Mouse (Mus musculus) forebrain, embryonic 13.5 days (tissue): ENCODE data around the gene Uck2. TPM values are rescaled to one million over a fixed set of nuclear protein-coding genes. Genes with fewer than 3 reads are reported as not detected.

Experiments
- ATAC-seq: fragments of 200-750 bp; cut with Nextera tagmentation; 2 replicates; pipeline ENCODE4 v1.8.0; 2017
- H3K27ac ChIP-seq: fragments of 300-500 bp; sonication (generic); 2 replicates; pipeline ENCODE4 v1.5.1; 2015; ENCODE audit warnings: inconsistent platforms, mild to moderate bottlenecking, moderate library complexity
- H3K27me3 ChIP-seq: fragments of 300-500 bp; sonication (generic); 2 replicates; pipeline ENCODE4 v1.6.1; 2015; ENCODE audit warnings: mild to moderate bottlenecking, inconsistent platforms
- H3K36me3 ChIP-seq: fragments of 300-500 bp; sonication (generic); 2 replicates; pipeline ENCODE4 v1.6.1; 2015; ENCODE audit warnings: mild to moderate bottlenecking, inconsistent platforms; ENCODE audit not compliant: poor library complexity, severe bottlenecking
- H3K4me1 ChIP-seq: fragments of 300-500 bp; sonication (generic); 2 replicates; pipeline ENCODE4 v1.6.1; 2015; ENCODE audit warnings: inconsistent platforms
- H3K4me2 ChIP-seq: fragments of 300-500 bp; sonication (generic); 2 replicates; pipeline ENCODE4 v1.6.1; 2015; ENCODE audit warnings: inconsistent platforms, mild to moderate bottlenecking, moderate library complexity
- H3K4me3 ChIP-seq: fragments of 300-500 bp; sonication (generic); 2 replicates; pipeline ENCODE4 v1.5.1; 2015; ENCODE audit warnings: mild to moderate bottlenecking, inconsistent platforms
- H3K9ac ChIP-seq: fragments of 300-500 bp; sonication (generic); 2 replicates; pipeline ENCODE4 v1.6.1; 2015; ENCODE audit warnings: mild to moderate bottlenecking, inconsistent platforms
- H3K9me3 ChIP-seq: fragments of 300-500 bp; sonication (generic); replicated peaks from 2 replicates; pipeline ENCODE4 v1.6.1; 2016; ENCODE audit warnings: inconsistent platforms
- WGBS: fragments of 180-500 bp; shearing (Covaris S2); methylation state at CpG from one replicate; pipeline ENCODE4 v1.1.7; 2015; 5-methylcytosine and 5-hydroxymethylcytosine counted together
- polyA plus RNA-seq: library from polyadenylated mRNA; unstranded; fragments of >200 nt; fragmentation: Nextera tagmentation; extraction: Ambion mirVana; gene quantifications from 2 replicates; pipeline ENCODE4 v1.2.1, GENCODE M21; 2015

The Uck2 gene
- polyA plus RNA-seq, 1 experiment from 2014 or later = 73.6 TPM

DNA sequence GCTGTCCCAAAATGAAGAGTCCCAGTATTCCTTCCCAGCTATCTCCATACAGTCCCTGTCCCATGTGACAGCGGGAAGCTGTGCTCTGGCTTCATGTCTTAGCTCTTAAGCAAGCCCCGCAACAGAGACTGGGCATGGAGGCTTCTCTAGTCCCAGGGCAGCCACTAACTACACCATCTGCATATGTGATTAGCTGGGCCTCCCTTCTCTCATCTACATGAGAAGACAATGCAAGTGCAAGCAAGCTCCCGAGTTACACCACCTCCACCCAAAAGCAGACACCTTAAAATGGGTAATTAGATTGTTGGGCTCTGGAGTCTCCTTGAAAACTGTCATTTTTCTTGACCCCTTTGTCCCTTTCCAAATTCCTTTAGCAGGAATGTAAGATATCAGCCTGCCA, 3.0 kb downstream of the Uck2 start:
- Histone ChIP-seq H3K27me3 (no peaks in the 10 kb centered on the region; the same call in 1 of the 2 replicates), H3K27ac (no peak overlapping the region; the same call in 1 of the 2 replicates)

DNA sequence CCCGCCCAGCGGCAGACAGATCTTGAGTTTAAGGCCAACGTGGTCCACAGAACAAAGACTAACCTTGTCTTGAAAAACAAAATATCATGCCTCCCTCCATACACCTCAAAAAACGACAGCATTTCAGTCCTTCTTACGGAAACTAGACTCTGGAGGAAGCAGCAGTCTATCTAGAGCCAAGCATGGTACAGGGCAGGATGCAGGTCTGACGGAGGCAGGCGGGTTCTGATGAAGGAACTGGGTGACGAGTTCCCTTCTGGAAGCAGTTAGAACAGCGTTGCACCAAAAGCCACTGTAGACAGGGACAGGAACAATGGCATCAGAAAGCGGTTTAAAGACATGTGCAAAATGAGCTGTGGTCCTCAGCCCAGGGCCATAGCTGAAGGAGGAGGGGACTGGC, 5.1 kb downstream of the Uck2 start:
- Histone ChIP-seq H3K36me3 (0 out of 2 replicates have a peak, but pooled peaks cover 3% of the 10 kb centered on the region), H3K27me3 (no peaks in the 10 kb centered on the region), H3K9ac (no peak overlapping the region), H3K4me1 (peaks cover 26% of the 10 kb centered on the region), H3K4me2 (no peak overlapping the region), H3K9me3 (no peaks in the 10 kb centered on the region), H3K27ac (no peak overlapping the region), H3K4me3 (no peak overlapping the region)
- no peak for ATAC-seq
- 88% methylated on average over 10 of the region's 10 CpGs for WGBS

More for the DNA sequence above, 3.0 kb downstream of the Uck2 start:
- ATAC-seq = no peak
- 0 out of 2 replicates have a peak, but pooled peaks cover 3% of the 10 kb centered on the region for H3K36me3 ChIP-seq
- peak overlapping the region; percentile 34; the same call in 1 of the 2 replicates for H3K9ac ChIP-seq
- peaks cover 33% of the 10 kb centered on the region for H3K4me1 ChIP-seq
- H3K4me2 ChIP-seq = peak overlapping the region; percentile 71
- WGBS = 40% methylated on average over 3 of the region's 3 CpGs
- no peaks in the 10 kb centered on the region for H3K9me3 ChIP-seq
- no peak overlapping the region for H3K4me3 ChIP-seq

DNA sequence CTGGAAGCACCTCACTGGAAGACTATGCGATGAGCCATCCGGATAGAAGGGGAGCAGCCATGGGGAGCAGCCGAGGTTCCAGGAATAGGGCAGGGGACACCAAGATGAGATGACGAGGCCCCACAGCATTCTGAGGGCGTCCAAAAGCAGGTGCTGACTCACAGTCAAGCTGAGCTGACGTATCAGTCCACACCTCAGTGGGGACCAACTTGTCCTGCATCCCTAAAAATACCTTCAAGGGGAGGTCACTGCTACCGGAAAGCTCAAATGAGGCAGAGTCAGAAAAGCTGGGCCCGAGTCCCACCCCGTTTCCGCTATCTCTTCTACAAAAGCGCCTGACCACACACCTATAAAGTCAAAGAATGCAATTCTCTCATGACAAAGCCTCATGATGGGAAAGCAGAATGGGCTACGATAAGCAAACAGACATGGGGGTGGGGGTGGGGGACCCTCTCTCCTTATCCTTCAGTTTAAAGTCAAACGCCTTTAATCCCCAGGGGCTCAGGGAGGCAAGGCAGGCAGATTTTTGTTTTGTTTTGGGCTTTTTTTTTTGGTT, 5.9 kb downstream of the Uck2 start:
- 80% methylated on average over 13 of the region's 13 CpGs for WGBS
- H3K4me1 ChIP-seq = peaks cover 28% of the 10 kb centered on the region
- no peak overlapping the region for H3K27ac ChIP-seq
- H3K4me2 ChIP-seq = no peak overlapping the region
- H3K9me3 ChIP-seq = no peaks in the 10 kb centered on the region
- no peak overlapping the region for H3K4me3 ChIP-seq
- no peak overlapping the region for H3K9ac ChIP-seq
- H3K36me3 ChIP-seq = 0 out of 2 replicates have a peak, but pooled peaks cover 8% of the 10 kb centered on the region
- no peak for ATAC-seq
- H3K27me3 ChIP-seq = no peaks in the 10 kb centered on the region

DNA sequence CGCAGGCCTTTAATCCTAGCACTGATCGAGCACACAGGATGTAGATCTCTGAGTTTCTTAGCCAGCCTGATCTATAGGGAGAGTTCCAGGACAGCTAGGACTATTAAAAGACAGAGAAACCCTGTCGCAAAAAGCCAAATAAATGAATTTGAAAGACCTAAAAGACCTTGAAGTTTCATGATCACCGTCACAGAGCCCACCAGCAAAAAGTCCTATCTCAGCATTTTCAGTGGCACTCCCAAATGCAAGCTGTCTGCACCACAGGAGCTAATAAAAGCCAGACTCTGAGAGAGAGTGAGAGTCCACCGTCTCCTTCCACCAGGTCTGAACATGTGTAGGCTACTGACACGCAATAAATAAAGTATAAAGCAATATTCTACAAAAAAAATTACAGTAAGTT, 6.7 kb downstream of the Uck2 start:
- no peak overlapping the region for H3K4me3 ChIP-seq
- WGBS = 82% methylated on average over 6 of the region's 6 CpGs
- peaks cover 36% of the 10 kb centered on the region for H3K4me1 ChIP-seq
- H3K4me2 ChIP-seq = no peak overlapping the region
- no peak overlapping the region for H3K9ac ChIP-seq
- no peak for ATAC-seq
- H3K27me3 ChIP-seq = no peaks in the 10 kb centered on the region
- H3K36me3 ChIP-seq = 0 out of 2 replicates have a peak, but pooled peaks cover 8% of the 10 kb centered on the region
- H3K9me3 ChIP-seq = no peaks in the 10 kb centered on the region
- no peak overlapping the region for H3K27ac ChIP-seq

DNA sequence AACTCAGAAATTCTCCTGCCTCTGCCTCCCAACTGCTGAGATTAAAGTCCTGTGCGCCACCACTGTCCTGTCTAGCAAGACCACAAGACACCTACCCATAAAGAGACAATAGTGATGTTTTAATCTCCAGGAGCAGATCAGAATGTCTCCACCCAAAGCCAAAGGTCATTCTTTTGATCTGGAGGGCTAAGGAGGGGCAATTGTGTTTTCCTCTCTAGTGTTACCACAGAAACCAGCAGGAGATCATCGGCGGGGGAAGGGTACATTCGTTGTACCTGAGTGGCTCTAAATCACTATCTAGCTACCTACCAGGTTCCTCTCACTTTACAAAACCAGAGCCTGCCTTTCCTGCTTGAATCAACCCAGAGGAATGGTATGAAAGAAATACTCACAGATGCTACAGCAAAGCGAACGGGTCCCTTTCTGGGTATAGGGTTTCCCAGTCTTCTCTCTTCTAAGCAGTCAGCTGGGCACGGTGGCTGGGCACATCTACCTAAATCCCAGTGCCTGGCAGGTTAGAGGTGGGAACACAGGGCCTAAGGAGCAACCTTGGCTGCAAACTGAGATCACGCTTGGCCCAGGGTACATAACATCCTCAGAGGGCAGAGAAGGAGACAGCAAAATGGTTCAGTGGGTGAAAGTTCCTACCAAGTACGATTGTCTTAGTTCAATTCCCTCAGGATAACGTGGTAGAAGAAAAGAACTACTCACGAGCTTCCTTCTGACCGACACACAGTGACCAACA, 10.3 kb downstream of the Uck2 start:
- no peak for ATAC-seq
- H3K4me3 ChIP-seq = no peak overlapping the region
- H3K4me2 ChIP-seq = no peak overlapping the region
- H3K36me3 ChIP-seq = 0 out of 2 replicates have a peak, but pooled peaks cover 8% of the 10 kb centered on the region
- no peaks in the 10 kb centered on the region for H3K27me3 ChIP-seq
- 84% methylated on average over 12 of the region's 12 CpGs for WGBS
- peaks cover 40% of the 10 kb centered on the region for H3K4me1 ChIP-seq
- H3K9me3 ChIP-seq = no peaks in the 10 kb centered on the region
- no peak overlapping the region for H3K9ac ChIP-seq
- H3K27ac ChIP-seq = no peak overlapping the region

DNA sequence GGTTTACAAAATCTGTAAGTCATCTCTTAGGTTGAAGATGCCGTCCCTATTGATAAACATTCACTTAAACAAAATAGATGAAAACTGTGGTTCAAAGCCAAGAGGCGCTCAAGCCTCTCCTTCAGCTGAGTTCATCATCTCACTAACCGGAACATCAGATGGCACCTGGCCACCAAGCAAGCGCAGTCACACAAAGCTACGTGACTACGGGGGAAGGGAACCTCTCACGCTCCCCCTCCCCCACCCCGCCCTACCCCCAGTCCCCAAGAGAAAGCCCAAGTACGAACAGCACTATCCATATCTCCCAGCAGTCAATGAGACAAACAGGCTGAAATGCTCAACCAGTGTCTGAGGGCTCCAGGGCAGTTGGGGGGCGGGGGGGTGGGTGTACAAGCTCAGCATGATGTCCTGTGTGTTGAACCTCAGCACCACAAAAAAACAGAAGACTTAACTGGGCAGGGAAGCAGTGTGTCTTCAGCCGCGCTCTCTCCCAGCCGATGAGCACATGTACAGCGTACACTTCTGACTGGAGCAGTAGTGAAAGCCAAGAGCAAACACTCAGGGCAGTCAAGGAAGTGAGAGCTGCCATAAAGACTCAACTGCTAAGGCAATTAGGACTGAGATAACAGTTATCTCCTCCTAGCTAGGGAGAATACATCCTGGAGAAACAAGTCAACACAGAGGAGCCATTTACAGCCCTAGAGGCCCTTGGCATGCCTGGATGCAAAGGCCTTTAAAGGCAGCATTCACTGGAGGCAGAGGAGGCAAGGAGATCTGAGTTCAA, 11.5 kb downstream of the Uck2 start:
- H3K9me3 ChIP-seq = no peaks in the 10 kb centered on the region
- 0 out of 2 replicates have a peak, but pooled peaks cover 5% of the 10 kb centered on the region for H3K36me3 ChIP-seq
- H3K9ac ChIP-seq = 0 out of 2 replicates have a peak overlapping the region, but pooled peaks have one; percentile 12
- peaks cover 49% of the 10 kb centered on the region for H3K4me1 ChIP-seq
- H3K27ac ChIP-seq = no peak overlapping the region; the same call in 1 of the 2 replicates
- H3K27me3 ChIP-seq = no peaks in the 10 kb centered on the region
- H3K4me2 ChIP-seq = no peak overlapping the region
- 67% methylated on average over 14 of the region's 14 CpGs for WGBS
- ATAC-seq = no peak
- H3K4me3 ChIP-seq = no peak overlapping the region

DNA sequence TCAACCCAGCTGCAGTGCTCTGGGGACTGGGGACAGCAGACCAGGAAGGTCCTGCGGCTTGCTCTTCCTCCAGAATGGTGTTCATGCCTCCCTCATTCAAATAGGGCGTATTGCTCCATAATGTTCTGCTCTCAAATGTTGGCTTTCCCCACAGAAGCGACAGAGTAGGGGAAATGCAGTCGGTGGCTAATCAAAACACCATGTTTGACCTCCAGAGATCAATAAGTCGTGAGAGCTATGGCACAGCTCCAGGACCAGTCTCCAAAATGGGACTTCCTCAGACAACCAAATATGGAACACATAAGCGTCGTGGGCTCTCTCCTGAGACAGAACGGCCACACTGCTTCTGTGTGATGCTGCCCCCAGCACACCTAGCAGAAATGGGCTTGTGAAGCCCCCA, 13.3 kb downstream of the Uck2 start:
- H3K9me3 ChIP-seq = no peaks in the 10 kb centered on the region
- no peak overlapping the region for H3K27ac ChIP-seq
- no peaks in the 10 kb centered on the region for H3K27me3 ChIP-seq
- ATAC-seq = no peak
- 0 out of 2 replicates have a peak, but pooled peaks cover 5% of the 10 kb centered on the region for H3K36me3 ChIP-seq
- no peak overlapping the region for H3K4me3 ChIP-seq
- H3K4me2 ChIP-seq = no peak overlapping the region
- 71% methylated on average over 8 of the region's 8 CpGs for WGBS
- H3K9ac ChIP-seq = no peak overlapping the region
- H3K4me1 ChIP-seq = peaks cover 49% of the 10 kb centered on the region

DNA sequence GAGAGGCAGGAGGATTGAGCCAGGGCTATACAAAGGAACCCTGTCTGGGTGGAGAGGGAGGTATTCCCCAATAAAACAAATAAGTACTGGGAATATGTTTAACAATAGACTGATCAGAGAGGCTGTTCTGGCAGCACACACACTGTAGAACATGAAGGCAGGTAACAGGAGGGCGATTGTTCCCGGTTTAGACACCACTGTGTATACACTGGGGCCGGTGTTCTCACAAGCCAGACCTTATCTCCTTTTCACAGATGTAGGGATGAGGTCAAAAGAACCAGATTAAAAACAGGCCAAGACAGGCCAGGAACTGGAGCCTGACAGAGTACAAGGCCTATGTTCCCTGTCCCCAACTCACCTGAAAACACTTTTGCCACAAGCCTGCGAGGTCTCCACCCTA, 13.8 kb downstream of the Uck2 start:
- Histone ChIP-seq H3K36me3 (0 out of 2 replicates have a peak, but pooled peaks cover 5% of the 10 kb centered on the region), H3K27me3 (no peaks in the 10 kb centered on the region), H3K4me1 (peaks cover 49% of the 10 kb centered on the region), H3K27ac (peak overlapping the region; percentile 52; the same call in 1 of the 2 replicates), H3K9ac (no peak overlapping the region), H3K4me3 (no peak overlapping the region), H3K9me3 (no peaks in the 10 kb centered on the region), H3K4me2 (peak overlapping the region; percentile 58)
- ATAC-seq = peak; percentile 36
- 33% methylated on average over 4 of the region's 4 CpGs for WGBS

DNA sequence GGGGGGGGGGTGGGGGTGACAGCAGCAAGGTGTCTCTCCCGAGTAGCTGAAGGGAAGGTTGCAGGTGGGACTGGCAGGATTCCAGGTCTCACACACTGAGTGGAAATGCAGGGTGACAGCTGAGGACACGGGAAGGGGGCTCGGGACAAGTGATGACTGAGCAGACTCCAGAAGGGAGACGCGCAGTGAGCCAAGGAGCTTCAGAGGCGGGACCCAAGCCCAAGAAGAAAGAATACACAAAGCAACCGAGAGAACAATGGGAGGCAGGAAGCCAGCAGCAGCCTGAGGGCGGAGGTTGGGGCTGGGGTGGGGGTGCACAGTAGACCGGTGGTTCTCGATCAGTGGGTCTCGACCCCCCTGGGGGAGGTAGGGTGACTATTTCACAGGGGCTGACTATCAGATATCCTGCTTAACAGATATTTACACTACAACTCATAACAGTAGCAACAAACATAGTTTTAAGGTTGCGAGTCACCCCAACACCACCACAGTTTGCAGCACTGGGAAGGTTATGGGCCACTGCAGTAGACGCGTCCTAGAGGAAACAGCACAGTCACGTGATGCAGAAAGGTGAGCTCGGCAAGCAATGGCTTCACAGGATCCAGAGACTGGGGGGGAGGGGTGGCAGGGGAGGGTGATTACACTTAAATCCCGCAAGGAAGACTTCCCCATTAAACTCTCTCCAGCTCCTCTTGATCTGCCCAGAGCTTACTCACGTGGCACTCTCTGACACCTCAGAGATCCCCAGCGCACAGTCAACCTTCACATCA, 14.6 kb downstream of the Uck2 start:
- peaks cover 49% of the 10 kb centered on the region for H3K4me1 ChIP-seq
- ATAC-seq = peak; percentile 72
- H3K4me2 ChIP-seq = peak overlapping the region; percentile 58
- 6% methylated on average over 19 of the region's 19 CpGs for WGBS
- H3K9ac ChIP-seq = peak overlapping the region; percentile 47; the same call in 1 of the 2 replicates
- 0 out of 2 replicates have a peak, but pooled peaks cover 5% of the 10 kb centered on the region for H3K36me3 ChIP-seq
- no peaks in the 10 kb centered on the region for H3K27me3 ChIP-seq
- H3K27ac ChIP-seq = peak overlapping the region; percentile 52
- H3K9me3 ChIP-seq = no peaks in the 10 kb centered on the region
- H3K4me3 ChIP-seq = peak overlapping the region; percentile 6

DNA sequence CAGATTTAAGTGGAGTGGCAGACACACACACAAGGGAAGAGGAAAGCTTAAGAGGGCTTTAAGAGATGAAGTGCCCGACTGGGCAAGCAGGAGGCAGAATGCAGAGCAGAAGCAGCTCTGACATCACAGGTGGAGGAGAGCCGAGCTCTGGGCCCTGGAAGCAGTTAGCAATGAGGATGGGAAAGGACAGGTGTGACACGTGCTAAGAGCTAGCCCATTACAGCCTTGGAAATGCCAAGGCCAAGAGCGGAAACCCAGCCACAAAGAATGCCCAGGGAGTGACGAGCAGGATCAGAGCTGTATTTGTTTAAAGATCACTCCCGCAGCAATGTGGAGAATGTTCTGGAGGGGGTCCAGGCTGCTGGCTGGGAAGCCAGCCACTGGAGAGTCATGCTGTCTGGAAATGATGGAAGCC, 15.3 kb downstream of the Uck2 start:
- WGBS = 14% methylated on average over 6 of the region's 6 CpGs
- Histone ChIP-seq H3K9ac (no peak overlapping the region; the same call in 1 of the 2 replicates), H3K27me3 (no peaks in the 10 kb centered on the region), H3K27ac (peak overlapping the region; percentile 52), H3K4me3 (no peak overlapping the region), H3K36me3 (0 out of 2 replicates have a peak, but pooled peaks cover 9% of the 10 kb centered on the region), H3K4me2 (peak overlapping the region; percentile 58), H3K4me1 (peaks cover 49% of the 10 kb centered on the region), H3K9me3 (no peaks in the 10 kb centered on the region)
- ATAC-seq = peak; percentile 48

DNA sequence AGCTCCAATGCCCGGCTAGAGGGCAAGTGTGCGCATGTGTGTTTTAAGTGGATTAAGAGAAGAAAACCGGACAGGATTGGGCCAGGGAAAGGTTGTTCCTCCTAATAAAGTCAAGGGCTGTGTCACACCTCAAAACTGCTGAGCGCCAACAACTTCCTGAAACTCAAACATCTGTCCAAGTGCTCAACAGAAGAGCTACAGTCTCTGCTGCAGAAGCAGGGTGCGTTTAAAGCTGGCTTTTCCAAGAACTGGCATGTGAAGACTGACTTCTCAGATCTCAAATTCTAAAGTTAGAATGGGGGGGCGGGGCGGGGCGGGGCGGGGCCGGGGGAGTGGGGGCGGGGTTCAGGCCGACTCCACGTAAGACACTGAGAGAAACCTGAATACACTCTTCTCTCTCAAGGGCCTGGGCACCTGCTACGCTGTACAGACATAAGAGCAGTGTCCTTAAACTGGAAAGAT, 15.7 kb downstream of the Uck2 start:
- Histone ChIP-seq H3K27me3 (no peaks in the 10 kb centered on the region), H3K27ac (peak overlapping the region; percentile 52), H3K4me1 (peaks cover 48% of the 10 kb centered on the region), H3K9ac (no peak overlapping the region), H3K4me3 (no peak overlapping the region), H3K4me2 (peak overlapping the region; percentile 58), H3K36me3 (0 out of 2 replicates have a peak, but pooled peaks cover 6% of the 10 kb centered on the region), H3K9me3 (no peaks in the 10 kb centered on the region)
- no peak; the same call in 1 of the 2 replicates for ATAC-seq
- 38% methylated on average over 14 of the region's 14 CpGs for WGBS
